Mouse (Mus musculus): Measurements from ENCODE around the gene Cebpg. TPM values are rescaled to one million over a fixed set of nuclear protein-coding genes. Genes with fewer than 3 reads are reported as not detected.

Gene Cebpg
- polyA plus RNA-seq, 1 experiment from 2014 or later, result 31.9 TPM

- H3K4me1 ChIP-seq (ENCODE audit: insufficient read depth, low read length), result no peaks in the 10 kb centered on the region; the same call in 1 of the 2 replicates
- H3K27me3 ChIP-seq (ENCODE audit: insufficient read depth, low read length), result no peaks in the 10 kb centered on the region
- no peak overlapping the region for H3K9ac ChIP-seq (replicated peaks; ENCODE audit: low read length)
- H3K9me3 ChIP-seq (ENCODE audit: low read length), result no peaks in the 10 kb centered on the region
- WGBS, result 85% methylated on average over 7 of the region's 7 CpGs
- no peak overlapping the region for H3K4me2 ChIP-seq (replicated peaks; ENCODE audit: low read depth, low read length)
- peaks cover 3% of the 10 kb centered on the region; the same call in 1 of the 2 replicates for H3K36me3 ChIP-seq (ENCODE audit: insufficient read depth, low read length)
- H3K27ac ChIP-seq (ENCODE audit: low read length), result no peak overlapping the region
- no peak for ATAC-seq (ENCODE audit: low FRiP score, low TSS enrichment)
- H3K4me3 ChIP-seq (ENCODE audit: low read length), result no peak overlapping the region
Observed at GRCm38 (mm10) chr7:35006661-35007060, 49.7 kb downstream of the Cebpg start.

- WGBS, result 81% methylated on average over 7 of the region's 7 CpGs
- H3K4me2 ChIP-seq (replicated peaks; ENCODE audit: low read depth, low read length), result no peak overlapping the region
- no peak overlapping the region for H3K4me3 ChIP-seq (ENCODE audit: low read length)
- ATAC-seq (ENCODE audit: low FRiP score, low TSS enrichment), result no peak
- no peaks in the 10 kb centered on the region for H3K9me3 ChIP-seq (ENCODE audit: low read length)
- no peaks in the 10 kb centered on the region; the same call in 1 of the 2 replicates for H3K4me1 ChIP-seq (ENCODE audit: insufficient read depth, low read length)
- peaks cover 3% of the 10 kb centered on the region; the same call in 1 of the 2 replicates for H3K36me3 ChIP-seq (ENCODE audit: insufficient read depth, low read length)
- no peaks in the 10 kb centered on the region for H3K27me3 ChIP-seq (ENCODE audit: insufficient read depth, low read length)
- no peak overlapping the region for H3K27ac ChIP-seq (ENCODE audit: low read length)
- H3K9ac ChIP-seq (replicated peaks; ENCODE audit: low read length), result no peak overlapping the region
Observed at GRCm38 (mm10) chr7:35003171-35003737, 53.1 kb downstream of the Cebpg start.

GRCm38 (mm10) chr7:35000839-35001238 lies 55.5 kb downstream of the Cebpg start:
- WGBS, result 42% methylated on average over 6 of the region's 6 CpGs
- H3K4me1 ChIP-seq (ENCODE audit: insufficient read depth, low read length), result no peaks in the 10 kb centered on the region; the same call in 1 of the 2 replicates
- H3K4me3 ChIP-seq (ENCODE audit: low read length), result no peak overlapping the region
- no peak overlapping the region for H3K27ac ChIP-seq (ENCODE audit: low read length)
- no peak for ATAC-seq (ENCODE audit: low FRiP score, low TSS enrichment)
- H3K9ac ChIP-seq (replicated peaks; ENCODE audit: low read length), result no peak overlapping the region
- H3K4me2 ChIP-seq (replicated peaks; ENCODE audit: low read depth, low read length), result no peak overlapping the region
- H3K36me3 ChIP-seq (ENCODE audit: insufficient read depth, low read length), result no peaks in the 10 kb centered on the region
- no peaks in the 10 kb centered on the region for H3K9me3 ChIP-seq (ENCODE audit: low read length)
- H3K27me3 ChIP-seq (ENCODE audit: insufficient read depth, low read length), result no peaks in the 10 kb centered on the region

Small RNAs within 50 kb of the gene (microRNA-seq; reads per million reads assigned to microRNA genes)
- not detected for gene Gm25033

Other genes with a start within 250 kb of the Cebpg start
- 15.4 and 16.5 TPM in 2 replicates for gene Chst8, start 243.9 kb downstream of the Cebpg start, polyA plus RNA-seq (2015; fragmentation: Nextera tagmentation; extraction: Ambion mirVana)
- 134 and 148 TPM in 2 replicates for gene Pepd, start 144.2 kb downstream of the Cebpg start, polyA plus RNA-seq (2015; fragmentation: Nextera tagmentation; extraction: Ambion mirVana)
- gene Cebpa, start 62.7 kb upstream of the Cebpg start, polyA plus RNA-seq (2015; fragmentation: Nextera tagmentation; extraction: Ambion mirVana), result 1.1 and 1.4 TPM in 2 replicates
- gene Slc7a10, start 129.8 kb upstream of the Cebpg start, polyA plus RNA-seq (2015; fragmentation: Nextera tagmentation; extraction: Ambion mirVana), result 2.2 and 2.4 TPM in 2 replicates
- 6.6 TPM in 2 replicates for gene Lrp3, start 158.9 kb upstream of the Cebpg start, polyA plus RNA-seq (2015; fragmentation: Nextera tagmentation; extraction: Ambion mirVana)

Measured in kidney, embryonic 16.5 days (tissue).